Mouse (Mus musculus) testis, adult 2 months (tissue): ENCODE results near the gene Tmem121. TPM values are rescaled to one million over a fixed set of nuclear protein-coding genes. Genes with fewer than 3 reads are reported as not detected.
A peak's percentile ranks its signal among the peaks of the same experiment; 100 is the strongest.

Source experiments
- H3K27ac ChIP-seq: fragments of 200-500 bp; 2 replicates; pipeline ENCODE4 v1.5.1; 2012; ENCODE audit warnings: low read depth, low read length; ENCODE audit not compliant: control insufficient read depth, insufficient read depth
- H3K27me3 ChIP-seq: fragments of 200-500 bp; 2 replicates; pipeline ENCODE4 v1.6.1; 2012; ENCODE audit warnings: mild to moderate bottlenecking, low read length, moderate library complexity; ENCODE audit not compliant: control insufficient read depth, insufficient read depth
- H3K36me3 ChIP-seq: fragments of 200-500 bp; 2 replicates; pipeline ENCODE4 v1.6.1; 2012; ENCODE audit warnings: mild to moderate bottlenecking, low read length; ENCODE audit not compliant: control insufficient read depth, insufficient read depth
- H3K4me1 ChIP-seq: fragments of 200-500 bp; 2 replicates; pipeline ENCODE4 v1.6.1; 2012; ENCODE audit warnings: low read length; ENCODE audit not compliant: control insufficient read depth, insufficient read depth
- H3K4me3 ChIP-seq: fragments of 200-500 bp; 2 replicates; pipeline ENCODE4 v1.5.1; 2012; ENCODE audit warnings: low read depth, mild to moderate bottlenecking, low read length, moderate library complexity, mixed read lengths; ENCODE audit not compliant: control insufficient read depth
- CTCF ChIP-seq: fragments of 200-500 bp; IDR thresholded peaks from 2 replicates; pipeline ENCODE4 v1.5.1; 2012; ENCODE audit warnings: low read depth, mild to moderate bottlenecking, inconsistent platforms, low read length, moderate library complexity; ENCODE audit not compliant: control insufficient read depth, insufficient read depth, insufficient replicate concordance
- POLR2A ChIP-seq: fragments of 200-500 bp; IDR thresholded peaks from 2 replicates; pipeline ENCODE4 v1.6.1; 2012; ENCODE audit warnings: low read depth, mild to moderate bottlenecking, inconsistent platforms, low read length, moderate library complexity; ENCODE audit not compliant: control insufficient read depth
- polyA plus RNA-seq: library from polyadenylated mRNA; depleted of rRNA; stranded (reverse); fragments of >200 nt; gene quantifications from 2 replicates; pipeline ENCODE4 v1.2.3, GENCODE M21; 2012; rRNA removed

The Tmem121 gene
- polyA plus RNA-seq, result 1.0 and 1.3 TPM in 2 replicates

GRCm38 (mm10) chr12:113185442-113186291 is at the start of gene Tmem121:
TSS of gene Tmem121 (plus strand) at chr12:113185930.
- no peak for TF ChIP-seq CTCF
- 0 out of 2 replicates have a peak, but pooled peaks have one; percentile 9 for TF ChIP-seq POLR2A
- Histone ChIP-seq H3K27me3 (no peaks in the 10 kb centered on the region), H3K27ac (no peak within 1 kb of the TSS)

GRCm38 (mm10) chr12:113136492-113137020 is 49.2 kb upstream of the Tmem121 start:
- no peak overlapping the region for H3K4me3 ChIP-seq
- H3K27me3 ChIP-seq, result no peaks in the 10 kb centered on the region
- TF ChIP-seq POLR2A (no peak), CTCF (no peak)
- H3K27ac ChIP-seq, result no peak overlapping the region
- H3K4me1 ChIP-seq, result peaks cover 18% of the 10 kb centered on the region
- H3K36me3 ChIP-seq, result peaks cover 2% of the 10 kb centered on the region; the same call in 1 of the 2 replicates

More at GRCm38 (mm10) chr12:113185442-113186291, at the start of gene Tmem121:
- no peaks in the 10 kb centered on the region for H3K36me3 ChIP-seq
- peak within 1 kb of the TSS; percentile 28 for H3K4me3 ChIP-seq
- peaks cover 26% of the 10 kb centered on the region for H3K4me1 ChIP-seq

GRCm38 (mm10) chr12:113137260-113138213 is 48.2 kb upstream of the Tmem121 start:
- no peak overlapping the region for H3K27ac ChIP-seq
- TF ChIP-seq CTCF (no peak), POLR2A (no peak)
- H3K27me3 ChIP-seq, result no peaks in the 10 kb centered on the region
- peak overlapping the region; percentile 95 for H3K4me3 ChIP-seq
- peaks cover 18% of the 10 kb centered on the region for H3K4me1 ChIP-seq
- peaks cover 2% of the 10 kb centered on the region; the same call in 1 of the 2 replicates for H3K36me3 ChIP-seq

GRCm38 (mm10) chr12:113138291-113138690 is 47.4 kb upstream of the Tmem121 start:
- peaks cover 21% of the 10 kb centered on the region for H3K4me1 ChIP-seq
- H3K36me3 ChIP-seq, result peaks cover 2% of the 10 kb centered on the region; the same call in 1 of the 2 replicates
- H3K27ac ChIP-seq, result peak overlapping the region; percentile 27; the same call in 1 of the 2 replicates
- no peak for TF ChIP-seq POLR2A
- no peak for TF ChIP-seq CTCF
- no peaks in the 10 kb centered on the region for H3K27me3 ChIP-seq
- H3K4me3 ChIP-seq, result peak overlapping the region; percentile 95

GRCm38 (mm10) chr12:113138901-113139864 is 46.5 kb upstream of the Tmem121 start:
- peaks cover 21% of the 10 kb centered on the region for H3K4me1 ChIP-seq
- H3K27ac ChIP-seq, result peak overlapping the region; percentile 74
- no peaks in the 10 kb centered on the region for H3K27me3 ChIP-seq
- H3K36me3 ChIP-seq, result no peaks in the 10 kb centered on the region
- TF ChIP-seq CTCF (no peak), POLR2A (peak; percentile 37; the same call in 1 of the 2 replicates)
- peak overlapping the region; percentile 95 for H3K4me3 ChIP-seq
